Mouse (Mus musculus): ENCODE data around the gene Cyb5d1.

The Cyb5d1 gene

GRCm38 (mm10) chr11:69415668-69416451 is 20.4 kb upstream of the Cyb5d1 start:
- in situ Hi-C loops (cut with MboI) = no loop called here

- in situ Hi-C loops (cut with MboI) = no loop called here
Observed at GRCm38 (mm10) chr11:69415327-69415667, 19.9 kb upstream of the Cyb5d1 start.

- in situ Hi-C loops (cut with MboI) = no loop called here
Observed at GRCm38 (mm10) chr11:69414421-69415326, 19.2 kb upstream of the Cyb5d1 start.

GRCm38 (mm10) chr11:69413221-69414181 is 18.1 kb upstream of the Cyb5d1 start, which contains the start of gene Kdm6b:
TSS of gene Kdm6b (minus strand) at chr11:69413675.
- in situ Hi-C loops (cut with MboI) = no loop called here

GRCm38 (mm10) chr11:69412548-69412947 is 17.1 kb upstream of the Cyb5d1 start:
- in situ Hi-C loops (cut with MboI) = no loop called here

GRCm38 (mm10) chr11:69411538-69412203 is 16.2 kb upstream of the Cyb5d1 start:
- in situ Hi-C loops (cut with MboI) = no loop called here

GRCm38 (mm10) chr11:69411073-69411535 is 15.7 kb upstream of the Cyb5d1 start:
- in situ Hi-C loops (cut with MboI) = no loop called here

GRCm38 (mm10) chr11:69410310-69411072 is 15.1 kb upstream of the Cyb5d1 start:
- in situ Hi-C loops (cut with MboI) = no loop called here

GRCm38 (mm10) chr11:69410045-69410309 is 14.5 kb upstream of the Cyb5d1 start:
- in situ Hi-C loops (cut with MboI) = no loop called here

- in situ Hi-C loops (cut with MboI) = no loop called here
Observed at GRCm38 (mm10) chr11:69409378-69410044, 14.1 kb upstream of the Cyb5d1 start.

GRCm38 (mm10) chr11:69408541-69409377 is 13.3 kb upstream of the Cyb5d1 start:
- in situ Hi-C loops (cut with MboI) = no loop called here

GRCm38 (mm10) chr11:69407724-69408004 is 12.2 kb upstream of the Cyb5d1 start:
- in situ Hi-C loops (cut with MboI) = no loop called here

- in situ Hi-C loops (cut with MboI) = no loop called here
Observed at GRCm38 (mm10) chr11:69406867-69407723, 11.7 kb upstream of the Cyb5d1 start.

GRCm38 (mm10) chr11:69406282-69406681 is 10.9 kb upstream of the Cyb5d1 start:
- in situ Hi-C loops (cut with MboI) = no loop called here

GRCm38 (mm10) chr11:69405397-69406200 is 10.2 kb upstream of the Cyb5d1 start:
- in situ Hi-C loops (cut with MboI) = no loop called here

GRCm38 (mm10) chr11:69404595-69405396 is 9.4 kb upstream of the Cyb5d1 start:
- in situ Hi-C loops (cut with MboI) = loop anchor here (5.0 kb wide), 1 partner anchor 33 kb away; no protein-coding TSS in a partner anchor

Data from mature B cell (primary cell).